Mouse (Mus musculus) myocyte (in vitro differentiated cells): ENCODE measurements around the gene Sorcs2.

Experiments used
- MYOD1 ChIP-seq, 3 experiments: IDR thresholded peaks; one replicate each; pipeline ENCODE4 v1.6.1; 2011; ENCODE audit warnings: control low read depth in 2 of 3, low read depth in 2 of 3, mild to moderate bottlenecking in 2 of 3, moderate library complexity in 1 of 3; ENCODE audit not compliant: insufficient read length in 2 of 3, control insufficient read depth in 1 of 3
- POLR2AphosphoS2 ChIP-seq: IDR thresholded peaks from one replicate; pipeline ENCODE4 v1.6.1; 2011; ENCODE audit warnings: low read depth, control low read depth; ENCODE audit not compliant: insufficient read length
- USF1 ChIP-seq: IDR thresholded peaks from one replicate; pipeline ENCODE4 v1.6.1; 2011; ENCODE audit warnings: low read depth, mild to moderate bottlenecking, control low read depth, moderate library complexity

DNA sequence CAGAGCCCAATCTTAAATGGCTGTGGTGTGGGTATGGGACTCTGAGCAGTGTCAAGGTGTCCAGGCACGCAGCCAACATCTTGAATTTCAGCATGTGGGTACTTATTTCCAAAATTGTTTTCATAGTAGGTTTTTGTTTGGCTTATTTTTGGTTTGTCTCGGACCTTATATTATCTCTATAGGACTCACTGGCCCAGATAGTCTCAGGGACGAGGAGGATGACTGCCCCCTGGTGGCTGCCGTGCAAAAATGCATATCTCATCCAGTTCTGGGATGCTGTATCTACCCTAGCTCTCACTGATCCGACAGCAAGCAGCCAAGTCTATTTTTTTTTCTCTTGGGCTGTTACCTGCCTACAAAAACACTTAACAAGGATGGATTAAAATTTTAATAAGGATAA lies 422.3 kb downstream of the Sorcs2 start:
- TF ChIP-seq MYOD1 (IDR thresholded peaks at IDR 0.05; ENCODE audit: control insufficient read depth in 1 of 3, insufficient read length in 2 of 3, low read depth in 2 of 3), result no peak
- no peak for TF ChIP-seq USF1
- no peak for TF ChIP-seq POLR2AphosphoS2
